Mouse (Mus musculus): ENCODE measurements at regions not wholly inside any gene's neighbourhood (a gene's known extent, or its start where the extent isn't known, plus 50 kb on each side); places are given as distances from the start of the nearest gene placed in this dataset.
A peak's percentile ranks its signal among the peaks of the same experiment; 100 is the strongest.

- DNase-seq (ENCODE audit: low spot score in 2 of 2) = no peak
Observed at GRCm38 (mm10) chr16:25087741-25088648, 198.6 kb upstream of the Tprg start.

- no peak for DNase-seq (ENCODE audit: low spot score in 2 of 2)
Observed at GRCm38 (mm10) chr16:25088649-25089019, 198.0 kb upstream of the Tprg start.

- DNase-seq (ENCODE audit: low spot score in 2 of 2) = no peak
Observed at GRCm38 (mm10) chr16:25104165-25104564, 182.5 kb upstream of the Tprg start.

- DNase-seq (ENCODE audit: low spot score in 2 of 2) = no peak
Observed at GRCm38 (mm10) chr16:25104603-25105002, 182.0 kb upstream of the Tprg start.

- peak in 1 of 2 experiments; percentile 22 for DNase-seq (ENCODE audit: low spot score in 2 of 2)
Observed at GRCm38 (mm10) chr16:25140164-25140563, 146.5 kb upstream of the Tprg start.

- DNase-seq (ENCODE audit: low spot score in 2 of 2) = no peak
Observed at GRCm38 (mm10) chr16:25147486-25147885, 139.1 kb upstream of the Tprg start.

- no peak for DNase-seq (ENCODE audit: low spot score in 2 of 2)
Observed at GRCm38 (mm10) chr16:25149186-25149585, 137.4 kb upstream of the Tprg start.

GRCm38 (mm10) chr16:25176870-25177269, 109.7 kb upstream of the Tprg start:
- DNase-seq (ENCODE audit: low spot score in 2 of 2) = no peak

GRCm38 (mm10) chr16:25178055-25178454, 108.6 kb upstream of the Tprg start:
- DNase-seq (ENCODE audit: low spot score in 2 of 2) = no peak

- DNase-seq (ENCODE audit: low spot score in 2 of 2) = no peak
Observed at GRCm38 (mm10) chr16:25181939-25182338, 104.7 kb upstream of the Tprg start.

GRCm38 (mm10) chr16:25197079-25197478, 89.5 kb upstream of the Tprg start:
- no peak for DNase-seq (ENCODE audit: low spot score in 2 of 2)

GRCm38 (mm10) chr16:25198844-25199243, 87.8 kb upstream of the Tprg start:
- no peak for DNase-seq (ENCODE audit: low spot score in 2 of 2)

GRCm38 (mm10) chr16:25199984-25200383, 86.6 kb upstream of the Tprg start:
- DNase-seq (ENCODE audit: low spot score in 2 of 2) = no peak

- DNase-seq (ENCODE audit: low spot score in 2 of 2) = no peak
Observed at GRCm38 (mm10) chr16:25201094-25201770, 85.4 kb upstream of the Tprg start.

- DNase-seq (ENCODE audit: low spot score in 2 of 2) = no peak
Observed at GRCm38 (mm10) chr16:25213250-25213649, 73.4 kb upstream of the Tprg start.

GRCm38 (mm10) chr16:25220552-25220951, 66.1 kb upstream of the Tprg start:
- no peak for DNase-seq (ENCODE audit: low spot score in 2 of 2)

- no peak for DNase-seq (ENCODE audit: low spot score in 2 of 2)
Observed at GRCm38 (mm10) chr16:25224801-25225200, 61.8 kb upstream of the Tprg start.
